Mouse (Mus musculus): Measurements from ENCODE around the gene Pik3c2b. TPM values are rescaled to one million over a fixed set of nuclear protein-coding genes. Genes with fewer than 3 reads are reported as not detected.

Gene Pik3c2b
- 0.07 TPM in 1 of 2 replicates, not detected in the other for polyA plus RNA-seq (2012; ENCODE audit: insufficient read depth, insufficient read length, missing spikeins)

- Histone ChIP-seq H3K4me3 (ENCODE audit: insufficient read depth, low read length) (peak within 1 kb of the TSS; percentile 78), H3K27ac (ENCODE audit: insufficient read depth, low read depth, low read length) (no peak within 1 kb of the TSS)
- no peak for TF ChIP-seq CTCF (IDR thresholded peaks at IDR 0.05; ENCODE audit: low read depth, low read length)
- TF ChIP-seq POLR2A (IDR thresholded peaks at IDR 0.05; ENCODE audit: borderline replicate concordance, low read depth, low read length): no peak
These were observed at the start of gene Pik3c2b for GRCm38 (mm10) chr1:133045011-133045860. Gene Pik3c2b, plus strand, starts transcription at chr1:133045667.

GRCm38 (mm10) chr1:133000347-133000746, 45.1 kb upstream of the Pik3c2b start:
- Histone ChIP-seq H3K4me3 (ENCODE audit: insufficient read depth, low read length) (no peak overlapping the region), H3K27ac (ENCODE audit: insufficient read depth, low read depth, low read length) (no peak overlapping the region), H3K4me1 (ENCODE audit: control insufficient read depth, insufficient read depth, low read length) (no peaks in the 10 kb centered on the region)
- TF ChIP-seq POLR2A (IDR thresholded peaks at IDR 0.05; ENCODE audit: borderline replicate concordance, low read depth, low read length) (no peak), CTCF (IDR thresholded peaks at IDR 0.05; ENCODE audit: low read depth, low read length) (no peak)

More at GRCm38 (mm10) chr1:133045011-133045860, at the start of gene Pik3c2b:
- H3K4me1 ChIP-seq (ENCODE audit: control insufficient read depth, insufficient read depth, low read length): no peaks in the 10 kb centered on the region

GRCm38 (mm10) chr1:133006571-133006970, 38.9 kb upstream of the Pik3c2b start:
- TF ChIP-seq CTCF (IDR thresholded peaks at IDR 0.05; ENCODE audit: low read depth, low read length): no peak
- TF ChIP-seq POLR2A (IDR thresholded peaks at IDR 0.05; ENCODE audit: borderline replicate concordance, low read depth, low read length): no peak
- Histone ChIP-seq H3K4me3 (ENCODE audit: insufficient read depth, low read length) (no peak overlapping the region), H3K27ac (ENCODE audit: insufficient read depth, low read depth, low read length) (no peak overlapping the region), H3K4me1 (ENCODE audit: control insufficient read depth, insufficient read depth, low read length) (no peaks in the 10 kb centered on the region)

GRCm38 (mm10) chr1:133011955-133012841, 33.3 kb upstream of the Pik3c2b start:
- peaks cover 8% of the 10 kb centered on the region for H3K4me1 ChIP-seq (ENCODE audit: control insufficient read depth, insufficient read depth, low read length)
- H3K4me3 ChIP-seq (ENCODE audit: insufficient read depth, low read length): 0 out of 2 replicates have a peak overlapping the region, but pooled peaks have one; percentile 8
- H3K27ac ChIP-seq (ENCODE audit: insufficient read depth, low read depth, low read length): peak overlapping the region; percentile 72
- TF ChIP-seq CTCF (IDR thresholded peaks at IDR 0.05; ENCODE audit: low read depth, low read length) (no peak), POLR2A (IDR thresholded peaks at IDR 0.05; ENCODE audit: borderline replicate concordance, low read depth, low read length) (no peak)

- H3K27ac ChIP-seq (ENCODE audit: insufficient read depth, low read depth, low read length): no peak overlapping the region
- no peak for TF ChIP-seq CTCF (IDR thresholded peaks at IDR 0.05; ENCODE audit: low read depth, low read length)
- no peak for TF ChIP-seq POLR2A (IDR thresholded peaks at IDR 0.05; ENCODE audit: borderline replicate concordance, low read depth, low read length)
These were observed 32.1 kb upstream of the Pik3c2b start for GRCm38 (mm10) chr1:133013331-133013730.

GRCm38 (mm10) chr1:133014196-133014595, 31.3 kb upstream of the Pik3c2b start:
- H3K4me1 ChIP-seq (ENCODE audit: control insufficient read depth, insufficient read depth, low read length): peaks cover 9% of the 10 kb centered on the region
- TF ChIP-seq POLR2A (IDR thresholded peaks at IDR 0.05; ENCODE audit: borderline replicate concordance, low read depth, low read length) (no peak), CTCF (IDR thresholded peaks at IDR 0.05; ENCODE audit: low read depth, low read length) (no peak)
- H3K4me3 ChIP-seq (ENCODE audit: insufficient read depth, low read length): no peak overlapping the region

More at GRCm38 (mm10) chr1:133013331-133013730, 32.1 kb upstream of the Pik3c2b start:
- no peak overlapping the region for H3K4me3 ChIP-seq (ENCODE audit: insufficient read depth, low read length)
- peaks cover 8% of the 10 kb centered on the region for H3K4me1 ChIP-seq (ENCODE audit: control insufficient read depth, insufficient read depth, low read length)

GRCm38 (mm10) chr1:133016775-133017428, 28.6 kb upstream of the Pik3c2b start:
- no peak overlapping the region for H3K4me3 ChIP-seq (ENCODE audit: insufficient read depth, low read length)
- no peak overlapping the region for H3K27ac ChIP-seq (ENCODE audit: insufficient read depth, low read depth, low read length)
- peaks cover 23% of the 10 kb centered on the region for H3K4me1 ChIP-seq (ENCODE audit: control insufficient read depth, insufficient read depth, low read length)
- TF ChIP-seq CTCF (IDR thresholded peaks at IDR 0.05; ENCODE audit: low read depth, low read length) (no peak), POLR2A (IDR thresholded peaks at IDR 0.05; ENCODE audit: borderline replicate concordance, low read depth, low read length) (no peak)

More at GRCm38 (mm10) chr1:133014196-133014595, 31.3 kb upstream of the Pik3c2b start:
- H3K27ac ChIP-seq (ENCODE audit: insufficient read depth, low read depth, low read length): no peak overlapping the region

- no peak overlapping the region for H3K27ac ChIP-seq (ENCODE audit: insufficient read depth, low read depth, low read length)
- TF ChIP-seq POLR2A (IDR thresholded peaks at IDR 0.05; ENCODE audit: borderline replicate concordance, low read depth, low read length): no peak
- no peak for TF ChIP-seq CTCF (IDR thresholded peaks at IDR 0.05; ENCODE audit: low read depth, low read length)
- H3K4me1 ChIP-seq (ENCODE audit: control insufficient read depth, insufficient read depth, low read length): peaks cover 15% of the 10 kb centered on the region
- H3K4me3 ChIP-seq (ENCODE audit: insufficient read depth, low read length): no peak overlapping the region
These were observed 26.9 kb upstream of the Pik3c2b start for GRCm38 (mm10) chr1:133018580-133018979.

- TF ChIP-seq POLR2A (IDR thresholded peaks at IDR 0.05; ENCODE audit: borderline replicate concordance, low read depth, low read length) (no peak), CTCF (IDR thresholded peaks at IDR 0.05; ENCODE audit: low read depth, low read length) (no peak)
- Histone ChIP-seq H3K4me3 (ENCODE audit: insufficient read depth, low read length) (no peak overlapping the region), H3K4me1 (ENCODE audit: control insufficient read depth, insufficient read depth, low read length) (peaks cover 15% of the 10 kb centered on the region), H3K27ac (ENCODE audit: insufficient read depth, low read depth, low read length) (peak overlapping the region; percentile 90)
These were observed 26.2 kb upstream of the Pik3c2b start for GRCm38 (mm10) chr1:133019312-133019711.

Measured in bone marrow macrophage, adult 2 months (primary cell).